Mouse (Mus musculus) heart, embryonic 16.5 days (tissue): ENCODE results near the gene Iqschfp. TPM values are rescaled to one million over a fixed set of nuclear protein-coding genes. Genes with fewer than 3 reads are reported as not detected.

Experiments used
- ATAC-seq: fragments of 200-750 bp; cut with Nextera tagmentation; replicated peaks from 2 replicates; pipeline ENCODE4 v1.8.0; 2017; ENCODE audit warnings: moderate number of reproducible peaks; ENCODE audit not compliant: insufficient read depth, low FRiP score; ENCODE audit errors: extremely low read depth
- H3K27ac ChIP-seq: fragments of 300-500 bp; sonication (generic); 2 replicates; pipeline ENCODE4 v1.5.1; 2014; ENCODE audit warnings: mild to moderate bottlenecking, low read length, control low read depth, moderate library complexity
- H3K27me3 ChIP-seq: fragments of 300-500 bp; sonication (generic); 2 replicates; pipeline ENCODE4 v1.6.1; 2014; ENCODE audit warnings: low read length, mixed read lengths; ENCODE audit not compliant: control insufficient read depth, insufficient read depth
- H3K36me3 ChIP-seq: fragments of 300-500 bp; sonication (generic); 2 replicates; pipeline ENCODE4 v1.6.1; 2014; ENCODE audit not compliant: control insufficient read depth, insufficient read depth
- H3K4me1 ChIP-seq: fragments of 300-500 bp; sonication (generic); 2 replicates; pipeline ENCODE4 v1.6.1; 2014; ENCODE audit warnings: low read length, mixed read lengths; ENCODE audit not compliant: control insufficient read depth, insufficient read depth
- H3K4me2 ChIP-seq: fragments of 300-500 bp; sonication (generic); 2 replicates; pipeline ENCODE4 v1.6.1; 2014; ENCODE audit warnings: low read depth, mild to moderate bottlenecking, control low read depth, low read length
- H3K4me3 ChIP-seq: fragments of 300-500 bp; sonication (generic); 2 replicates; pipeline ENCODE4 v1.5.1; 2014; ENCODE audit warnings: mild to moderate bottlenecking, control low read depth, low read length
- H3K9ac ChIP-seq: fragments of 300-500 bp; sonication (generic); 2 replicates; pipeline ENCODE4 v1.6.1; 2014; ENCODE audit warnings: low read length, control low read depth
- H3K9me3 ChIP-seq: fragments of 300-500 bp; sonication (generic); replicated peaks from 2 replicates; pipeline ENCODE4 v1.6.1; 2016; ENCODE audit warnings: low read length; ENCODE audit not compliant: control insufficient read depth
- WGBS: fragments of 180-500 bp; shearing (Covaris S2); extraction: QIAGEN DNeasy Blood & Tissue Kit; methylation state at CpG from one replicate; pipeline ENCODE4 v1.1.7; 2014; 5-methylcytosine and 5-hydroxymethylcytosine counted together
- polyA plus RNA-seq: library from polyadenylated mRNA; unstranded; fragments of >200 nt; fragmentation: Nextera tagmentation; extraction: Ambion mirVana; gene quantifications from 2 replicates; pipeline ENCODE4 v1.2.1, GENCODE M21; 2015

The Iqschfp gene
- polyA plus RNA-seq, 1 experiment from 2014 or later = not detected

- H3K36me3 ChIP-seq = no peaks in the 10 kb centered on the region
- 75% methylated on average over 3 of the region's 3 CpGs for WGBS
- no peak overlapping the region for H3K27ac ChIP-seq
- H3K9me3 ChIP-seq = no peaks in the 10 kb centered on the region; the same call in 1 of the 2 replicates
- H3K4me2 ChIP-seq = no peak overlapping the region
- H3K4me3 ChIP-seq = no peak overlapping the region
- no peaks in the 10 kb centered on the region for H3K4me1 ChIP-seq
- no peak for ATAC-seq
- H3K9ac ChIP-seq = no peak overlapping the region
- no peaks in the 10 kb centered on the region for H3K27me3 ChIP-seq
Measured at GRCm38 (mm10) chr3:68353492-68353891, 461.5 kb downstream of the Iqschfp start.

DNA sequence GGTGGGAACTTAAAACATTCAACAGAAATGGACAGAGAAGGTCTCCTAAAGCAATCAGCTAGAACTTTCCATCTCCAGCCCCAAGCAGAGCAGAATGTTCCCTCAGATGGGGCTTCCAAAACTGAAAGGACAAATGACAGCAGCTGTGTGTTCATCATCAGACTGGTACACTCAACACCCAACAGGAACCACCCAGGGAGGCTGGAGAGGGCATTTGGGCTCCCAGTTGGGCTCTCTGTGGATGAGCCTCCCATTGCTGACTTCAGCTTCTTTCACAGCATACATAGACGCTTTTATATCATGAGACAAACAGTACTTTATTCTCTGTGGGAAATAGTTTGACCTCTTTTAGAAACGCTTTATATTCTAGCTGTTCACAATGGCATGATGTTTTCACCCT is 464.5 kb downstream of the Iqschfp start:
- Histone ChIP-seq H3K4me1 (no peaks in the 10 kb centered on the region), H3K27ac (no peak overlapping the region), H3K4me3 (no peak overlapping the region), H3K9ac (no peak overlapping the region), H3K9me3 (no peaks in the 10 kb centered on the region; the same call in 1 of the 2 replicates), H3K27me3 (no peaks in the 10 kb centered on the region), H3K36me3 (no peaks in the 10 kb centered on the region), H3K4me2 (no peak overlapping the region)
- ATAC-seq = no peak
- 83% methylated on average over 2 of the region's 2 CpGs for WGBS

DNA sequence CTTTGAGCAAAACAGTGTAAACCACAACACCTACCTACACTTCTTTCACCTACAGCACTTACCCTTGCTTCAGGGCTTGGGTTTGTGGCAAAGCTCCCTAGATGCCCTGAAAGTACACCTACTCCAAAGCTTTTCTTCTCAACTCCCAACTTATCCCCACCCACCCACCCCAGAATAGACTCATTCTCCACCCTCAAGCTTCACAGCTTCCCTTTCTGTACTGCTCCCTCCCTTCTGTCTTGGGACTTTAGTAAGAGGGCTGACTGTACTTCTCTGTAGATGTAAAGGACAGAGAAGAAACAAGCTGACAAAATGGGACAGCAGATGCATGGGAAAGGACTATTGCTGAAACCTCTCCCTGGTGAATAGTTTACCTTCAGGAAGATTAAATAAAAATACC is 476.0 kb downstream of the Iqschfp start:
- no peak for ATAC-seq
- no peaks in the 10 kb centered on the region for H3K36me3 ChIP-seq
- no peak overlapping the region for H3K4me3 ChIP-seq
- H3K27ac ChIP-seq = no peak overlapping the region
- no peaks in the 10 kb centered on the region for H3K4me1 ChIP-seq
- no peak overlapping the region for H3K9ac ChIP-seq
- no peaks in the 10 kb centered on the region for H3K27me3 ChIP-seq
- no peak overlapping the region for H3K4me2 ChIP-seq
- H3K9me3 ChIP-seq = no peaks in the 10 kb centered on the region

DNA sequence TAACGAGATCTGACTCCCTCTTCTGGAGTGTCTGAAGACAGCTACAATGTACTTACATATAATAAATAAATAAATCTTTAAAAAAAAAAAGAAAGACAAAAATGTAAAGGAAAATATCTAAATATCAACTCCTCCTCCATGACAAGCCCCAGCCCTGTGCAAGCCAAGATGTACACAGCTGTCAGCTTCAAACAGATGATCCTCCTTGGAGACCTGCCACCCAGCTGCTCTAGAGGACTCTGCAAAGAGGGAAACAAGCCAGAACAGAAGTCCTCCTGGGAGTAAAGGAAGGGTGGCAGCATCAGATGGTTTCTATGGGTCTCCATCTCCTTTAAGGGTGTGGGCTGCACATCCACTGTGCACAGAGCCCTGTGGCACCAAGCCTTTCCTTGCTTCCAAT is 480.9 kb downstream of the Iqschfp start:
- Histone ChIP-seq H3K9me3 (no peaks in the 10 kb centered on the region), H3K4me3 (no peak overlapping the region), H3K27ac (no peak overlapping the region), H3K27me3 (no peaks in the 10 kb centered on the region), H3K4me1 (no peaks in the 10 kb centered on the region), H3K9ac (no peak overlapping the region), H3K36me3 (no peaks in the 10 kb centered on the region), H3K4me2 (no peak overlapping the region)
- no peak for ATAC-seq
- no CpG with 5 or more reads among the region's 1 CpGs for WGBS

DNA sequence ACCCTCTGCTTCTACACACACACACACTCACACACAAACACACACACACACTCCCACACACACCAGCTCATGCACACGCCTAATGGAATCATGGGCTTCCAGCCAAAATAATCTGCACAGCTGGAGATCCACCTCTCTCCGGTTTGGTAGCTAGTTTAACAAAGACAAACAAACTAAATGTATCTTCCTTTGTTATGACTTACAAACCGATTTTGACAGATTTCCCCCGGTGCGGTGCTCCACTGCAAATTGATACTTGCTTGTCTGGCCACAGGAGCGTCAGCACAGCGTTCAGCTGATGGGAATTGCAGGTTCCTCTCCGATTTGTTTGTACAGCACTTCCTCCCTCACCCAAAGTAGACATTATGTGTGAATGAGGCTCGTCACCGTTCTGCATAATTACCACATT is 483.1 kb downstream of the Iqschfp start:
- no peaks in the 10 kb centered on the region for H3K4me1 ChIP-seq
- no peaks in the 10 kb centered on the region for H3K27me3 ChIP-seq
- no peaks in the 10 kb centered on the region for H3K9me3 ChIP-seq
- ATAC-seq = no peak
- 43% methylated on average over 10 of the region's 10 CpGs for WGBS
- no peak overlapping the region for H3K27ac ChIP-seq
- H3K36me3 ChIP-seq = no peaks in the 10 kb centered on the region
- H3K4me3 ChIP-seq = no peak overlapping the region
- no peak overlapping the region for H3K4me2 ChIP-seq
- H3K9ac ChIP-seq = no peak overlapping the region

GRCm38 (mm10) chr3:68377452-68378198 is 485.6 kb downstream of the Iqschfp start:
- 73% methylated on average over 7 of the region's 7 CpGs for WGBS
- no peak overlapping the region for H3K4me2 ChIP-seq
- no peaks in the 10 kb centered on the region for H3K27me3 ChIP-seq
- ATAC-seq = no peak
- H3K9me3 ChIP-seq = no peaks in the 10 kb centered on the region
- H3K4me1 ChIP-seq = no peaks in the 10 kb centered on the region
- H3K9ac ChIP-seq = no peak overlapping the region
- no peaks in the 10 kb centered on the region for H3K36me3 ChIP-seq
- H3K27ac ChIP-seq = no peak overlapping the region
- no peak overlapping the region for H3K4me3 ChIP-seq

DNA sequence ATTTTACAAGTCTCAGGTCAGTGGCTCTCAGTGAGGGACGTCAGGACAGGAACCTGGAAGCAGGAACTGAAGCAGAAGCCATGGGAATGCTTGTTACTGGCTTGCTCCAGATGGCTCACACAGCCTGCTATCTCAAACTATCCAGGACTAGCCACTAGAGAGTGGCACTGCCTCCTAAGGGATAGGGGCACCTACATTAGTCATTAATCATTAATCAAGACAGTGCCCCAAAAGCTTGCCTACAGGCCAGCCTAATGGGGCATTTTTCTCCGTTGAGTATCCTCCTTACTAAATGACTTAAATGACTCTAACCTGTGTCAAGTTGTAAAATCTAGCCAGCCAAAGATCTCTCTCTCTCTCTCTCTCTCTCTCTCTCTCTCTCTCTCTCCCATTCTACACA is 486.8 kb downstream of the Iqschfp start:
- no peak for ATAC-seq

DNA sequence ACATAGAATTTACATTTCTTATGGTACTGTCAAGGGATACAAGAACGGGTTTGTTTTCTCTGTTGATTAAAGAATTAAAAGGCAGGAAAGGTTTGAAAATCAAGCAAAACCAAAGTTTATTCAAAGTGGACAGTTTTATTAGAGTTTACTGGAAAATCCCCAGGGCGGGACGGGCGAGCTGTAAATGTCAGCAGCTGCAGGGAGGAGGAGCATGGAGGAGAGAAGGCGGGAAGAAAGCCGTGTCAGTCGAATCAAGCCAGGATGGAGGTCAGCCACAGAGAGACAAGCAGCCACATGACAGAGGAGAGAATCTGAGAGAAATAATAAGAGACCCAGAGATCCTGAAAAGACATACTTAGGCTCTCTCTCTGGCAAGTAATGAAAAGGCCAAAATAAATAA is 487.2 kb downstream of the Iqschfp start:
- WGBS = 44% methylated on average over 7 of the region's 7 CpGs
- no peak for ATAC-seq
- Histone ChIP-seq H3K27me3 (no peaks in the 10 kb centered on the region), H3K9me3 (no peaks in the 10 kb centered on the region), H3K4me3 (no peak overlapping the region), H3K9ac (no peak overlapping the region), H3K4me2 (no peak overlapping the region), H3K27ac (no peak overlapping the region), H3K4me1 (no peaks in the 10 kb centered on the region), H3K36me3 (no peaks in the 10 kb centered on the region)

More for the DNA sequence above, 486.8 kb downstream of the Iqschfp start:
- Histone ChIP-seq H3K4me3 (no peak overlapping the region), H3K9ac (no peak overlapping the region), H3K27ac (no peak overlapping the region), H3K9me3 (no peaks in the 10 kb centered on the region), H3K36me3 (no peaks in the 10 kb centered on the region), H3K4me2 (no peak overlapping the region), H3K27me3 (no peaks in the 10 kb centered on the region), H3K4me1 (no peaks in the 10 kb centered on the region)
- 71% methylated on average over 2 of the region's 2 CpGs for WGBS

DNA sequence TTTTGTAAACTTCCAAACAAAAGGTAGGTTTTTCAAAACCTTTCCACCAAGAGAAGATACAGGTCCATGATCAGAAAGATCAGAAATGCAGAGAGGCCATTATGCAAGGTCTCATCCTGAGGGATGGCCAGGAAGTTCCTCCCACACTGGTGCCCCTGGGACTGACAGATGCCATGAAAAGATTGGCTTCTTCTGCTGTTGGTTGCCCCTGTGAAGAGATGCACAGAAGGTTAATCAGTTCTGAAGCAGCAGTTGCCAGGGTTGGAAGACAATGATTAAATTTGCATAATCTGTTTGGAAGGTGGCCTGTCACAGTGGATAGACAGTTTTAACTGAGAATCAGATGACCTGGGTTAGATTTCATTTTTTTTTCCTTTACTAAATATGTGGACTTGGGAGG is 491.6 kb downstream of the Iqschfp start:
- no peaks in the 10 kb centered on the region for H3K36me3 ChIP-seq
- H3K4me1 ChIP-seq = no peaks in the 10 kb centered on the region
- H3K27ac ChIP-seq = no peak overlapping the region
- ATAC-seq = no peak
- no peaks in the 10 kb centered on the region for H3K27me3 ChIP-seq
- H3K9me3 ChIP-seq = no peaks in the 10 kb centered on the region
- H3K4me3 ChIP-seq = no peak overlapping the region
- no peak overlapping the region for H3K9ac ChIP-seq
- no peak overlapping the region for H3K4me2 ChIP-seq
